Mouse (Mus musculus) testis, adult 2 months (tissue): ENCODE results near the gene Rtl10.

ENCODE experiments used
- CTCF ChIP-seq: fragments of 200-500 bp; IDR thresholded peaks from 2 replicates; pipeline ENCODE4 v1.5.1; 2012; ENCODE audit warnings: low read depth, mild to moderate bottlenecking, inconsistent platforms, low read length, moderate library complexity; ENCODE audit not compliant: control insufficient read depth, insufficient read depth, insufficient replicate concordance
- POLR2A ChIP-seq: fragments of 200-500 bp; IDR thresholded peaks from 2 replicates; pipeline ENCODE4 v1.6.1; 2012; ENCODE audit warnings: low read depth, mild to moderate bottlenecking, inconsistent platforms, low read length, moderate library complexity; ENCODE audit not compliant: control insufficient read depth

GRCm38 (mm10) chr16:18452361-18452862 lies 46.3 kb upstream of the Rtl10 start:
- TF ChIP-seq CTCF = no peak
- TF ChIP-seq POLR2A = no peak
